Mouse (Mus musculus): ENCODE measurements at regions not wholly inside any gene's neighbourhood (a gene's known extent, or its start where the extent isn't known, plus 50 kb on each side); places are given as distances from the start of the nearest gene placed in this dataset.
"Not testable (repeated sequence)": the region's sequence is repeated elsewhere in the genome, so short reads cannot be mapped to it uniquely, and the experiment has no call there.

DNA sequence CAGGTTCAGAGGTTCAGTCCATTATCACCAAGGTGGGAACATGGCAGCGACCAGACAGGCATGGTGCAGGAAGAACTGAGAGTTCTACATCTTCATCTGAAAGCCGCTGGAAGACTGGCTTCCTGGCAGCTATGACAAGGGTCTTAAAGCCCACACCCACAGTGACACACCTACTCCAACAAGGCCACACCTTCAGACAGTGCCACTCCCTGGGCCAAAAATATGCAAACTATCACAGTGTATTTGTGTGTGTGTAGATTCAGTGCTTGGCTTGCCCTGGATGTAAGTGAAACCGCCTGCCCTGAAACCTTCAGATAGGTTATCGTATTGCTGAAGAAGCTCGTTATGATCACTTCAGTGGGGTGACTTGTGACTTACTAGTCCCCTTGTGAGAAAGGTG lies 151.3 kb downstream of the Kcnrg start:
- Histone ChIP-seq H3K27me3 (ENCODE audit: control insufficient read depth, insufficient read depth, insufficient read length) (no peaks in the 10 kb centered on the region), H3K4me3 (ENCODE audit: insufficient read depth, poor library complexity, severe bottlenecking) (no peak overlapping the region), H3K36me3 (ENCODE audit: control insufficient read depth, insufficient read depth) (no peaks in the 10 kb centered on the region), H3ac (ENCODE audit: control insufficient read depth, insufficient read length, low read depth) (no peak overlapping the region), H3K79me2 (ENCODE audit: control insufficient read depth, insufficient read depth) (no peaks in the 10 kb centered on the region), H3K79me3 (ENCODE audit: low read depth) (no peaks in the 10 kb centered on the region)
- TF ChIP-seq MAX (IDR thresholded peaks at IDR 0.05) = no peak
- no peak for TF ChIP-seq CTCF (IDR thresholded peaks at IDR 0.05; ENCODE audit: control insufficient read depth, insufficient read depth, insufficient read length)
- no peak for TF ChIP-seq CEBPB (IDR thresholded peaks at IDR 0.05; ENCODE audit: low read depth)
- no peak for TF ChIP-seq USF1 (IDR thresholded peaks at IDR 0.05; ENCODE audit: low read depth)

DNA sequence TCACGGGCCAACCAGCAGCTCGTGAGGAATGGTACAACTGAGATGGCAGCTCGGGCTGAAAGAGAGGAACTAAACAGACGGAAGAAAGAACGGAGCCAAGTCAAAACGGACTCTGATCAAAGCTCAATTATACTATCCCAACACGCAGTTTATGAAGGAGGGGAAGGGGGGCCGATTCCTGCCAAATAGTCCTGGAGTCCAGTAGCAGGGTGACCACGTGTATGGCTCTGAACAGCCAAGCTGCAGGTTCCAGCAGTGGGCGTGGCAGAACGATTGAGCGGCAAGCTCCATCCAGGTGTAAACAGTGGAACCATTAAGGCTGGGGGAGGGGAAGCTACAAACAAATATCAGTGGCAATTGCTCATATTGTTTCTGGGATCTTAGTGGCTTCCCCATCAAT lies 152.9 kb downstream of the Kcnrg start:
- not testable (repeated sequence) for H3K79me3 ChIP-seq (ENCODE audit: low read depth); H3K4me3 ChIP-seq (ENCODE audit: insufficient read depth, poor library complexity, severe bottlenecking); H3K79me2 ChIP-seq (ENCODE audit: control insufficient read depth, insufficient read depth); H3K36me3 ChIP-seq (ENCODE audit: control insufficient read depth, insufficient read depth); H3ac ChIP-seq (ENCODE audit: control insufficient read depth, insufficient read length, low read depth); H3K27me3 ChIP-seq (ENCODE audit: control insufficient read depth, insufficient read depth, insufficient read length)

DNA sequence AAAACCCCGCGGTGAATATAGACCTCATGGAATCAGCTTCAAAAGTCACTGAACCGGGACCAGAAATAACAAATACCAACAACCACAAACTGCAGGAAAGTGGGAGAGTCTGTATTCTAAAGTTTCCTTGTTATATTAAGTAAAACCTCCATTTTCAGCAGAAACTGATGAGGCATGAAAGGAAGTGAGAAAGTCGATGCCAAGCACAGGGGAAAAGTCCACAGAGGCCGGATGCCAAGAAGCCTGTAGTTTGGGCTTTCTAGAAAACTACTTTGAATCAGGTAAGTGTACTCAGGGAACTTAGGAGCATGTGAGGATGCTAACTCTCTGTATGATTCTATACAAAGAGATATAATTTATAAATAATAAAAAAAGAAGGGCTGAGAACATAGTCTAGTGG lies 154.8 kb downstream of the Kcnrg start:
- no peak for TF ChIP-seq MAX (IDR thresholded peaks at IDR 0.05)
- TF ChIP-seq MYOG (IDR thresholded peaks at IDR 0.05; ENCODE audit: control insufficient read depth, extremely low read depth, insufficient read length) = no peak
- TF ChIP-seq CTCF (IDR thresholded peaks at IDR 0.05; ENCODE audit: control insufficient read depth, insufficient read depth, insufficient read length) = no peak
- TF ChIP-seq MYOD1 (IDR thresholded peaks at IDR 0.05; ENCODE audit: control insufficient read depth, insufficient read length, low read depth) = no peak
- TF ChIP-seq FOSL1 (IDR thresholded peaks at IDR 0.05; ENCODE audit: insufficient read depth, low read length, poor library complexity, severe bottlenecking) = no peak
- no peak for TF ChIP-seq USF1 (IDR thresholded peaks at IDR 0.05; ENCODE audit: low read depth)
- TF ChIP-seq CEBPB (IDR thresholded peaks at IDR 0.05; ENCODE audit: low read depth) = no peak
- Histone ChIP-seq H3K36me3 (ENCODE audit: control insufficient read depth, insufficient read depth) (no peaks in the 10 kb centered on the region), H3K79me2 (ENCODE audit: control insufficient read depth, insufficient read depth) (no peaks in the 10 kb centered on the region), H3K4me3 (ENCODE audit: insufficient read depth, poor library complexity, severe bottlenecking) (no peak overlapping the region), H3K27me3 (ENCODE audit: control insufficient read depth, insufficient read depth, insufficient read length) (no peaks in the 10 kb centered on the region), H3ac (ENCODE audit: control insufficient read depth, insufficient read length, low read depth) (no peak overlapping the region), H3K79me3 (ENCODE audit: low read depth) (no peaks in the 10 kb centered on the region)

DNA sequence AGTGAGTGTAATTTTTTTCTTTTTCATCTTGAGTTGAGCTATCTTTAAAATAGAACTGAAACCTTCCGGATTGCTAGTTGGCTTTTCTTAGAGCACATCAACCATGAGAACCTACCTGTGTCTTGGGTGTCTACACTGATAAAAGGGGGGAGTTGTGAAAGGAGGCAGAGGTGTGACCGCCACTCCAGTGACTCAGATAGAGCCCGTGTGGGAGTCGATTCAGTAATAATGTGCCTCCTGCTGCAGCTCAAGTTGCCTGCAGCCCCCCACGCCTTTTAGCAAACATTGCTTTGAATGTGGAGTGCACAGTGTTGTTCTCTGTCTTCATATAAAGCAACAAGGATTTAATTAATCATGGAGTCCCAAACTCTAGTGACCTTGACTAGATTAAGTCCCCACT lies 162.6 kb downstream of the Kcnrg start:
- Histone ChIP-seq H3K36me3 (ENCODE audit: control insufficient read depth, insufficient read depth) (no peaks in the 10 kb centered on the region), H3ac (ENCODE audit: control insufficient read depth, insufficient read length, low read depth) (no peak overlapping the region), H3K79me3 (ENCODE audit: low read depth) (no peaks in the 10 kb centered on the region), H3K4me3 (ENCODE audit: insufficient read depth, poor library complexity, severe bottlenecking) (no peak overlapping the region), H3K79me2 (ENCODE audit: control insufficient read depth, insufficient read depth) (no peaks in the 10 kb centered on the region), H3K27me3 (ENCODE audit: control insufficient read depth, insufficient read depth, insufficient read length) (no peaks in the 10 kb centered on the region)
- TF ChIP-seq MAX (IDR thresholded peaks at IDR 0.05) (no peak), USF1 (IDR thresholded peaks at IDR 0.05; ENCODE audit: low read depth) (no peak), CEBPB (IDR thresholded peaks at IDR 0.05; ENCODE audit: low read depth) (no peak), MYOD1 (IDR thresholded peaks at IDR 0.05; ENCODE audit: control insufficient read depth, insufficient read length, low read depth) (no peak), MYOG (IDR thresholded peaks at IDR 0.05; ENCODE audit: control insufficient read depth, extremely low read depth, insufficient read length) (no peak), FOSL1 (IDR thresholded peaks at IDR 0.05; ENCODE audit: insufficient read depth, low read length, poor library complexity, severe bottlenecking) (no peak), CTCF (IDR thresholded peaks at IDR 0.05; ENCODE audit: control insufficient read depth, insufficient read depth, insufficient read length) (no peak)

DNA sequence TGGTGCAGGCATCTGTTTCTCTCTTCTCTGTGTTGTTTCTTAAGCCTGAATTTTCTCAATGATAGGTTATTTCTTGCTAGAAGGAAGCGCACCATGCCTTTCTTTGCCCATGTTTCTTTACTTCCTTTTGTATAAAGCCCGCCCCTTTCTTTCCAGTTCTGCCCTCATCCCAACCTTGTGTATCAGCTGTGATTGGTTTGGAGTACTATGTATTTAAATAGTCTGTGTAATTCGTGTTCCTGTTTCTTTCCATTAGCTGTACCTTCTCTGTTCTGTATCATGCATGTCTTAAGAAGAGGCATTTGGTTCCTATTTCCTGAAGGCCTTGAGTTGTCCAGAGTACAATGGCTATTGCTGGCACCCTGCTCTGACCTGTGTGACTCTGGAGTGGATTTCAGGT lies 166.9 kb downstream of the Kcnrg start:
- TF ChIP-seq CEBPB (IDR thresholded peaks at IDR 0.05; ENCODE audit: low read depth) = no peak
- no peak for TF ChIP-seq FOSL1 (IDR thresholded peaks at IDR 0.05; ENCODE audit: insufficient read depth, low read length, poor library complexity, severe bottlenecking)
- no peak for TF ChIP-seq USF1 (IDR thresholded peaks at IDR 0.05; ENCODE audit: low read depth)
- no peak for TF ChIP-seq MAX (IDR thresholded peaks at IDR 0.05)
- no peak for TF ChIP-seq MYOG (IDR thresholded peaks at IDR 0.05; ENCODE audit: control insufficient read depth, extremely low read depth, insufficient read length)
- Histone ChIP-seq H3K36me3 (ENCODE audit: control insufficient read depth, insufficient read depth) (no peaks in the 10 kb centered on the region), H3K79me2 (ENCODE audit: control insufficient read depth, insufficient read depth) (no peaks in the 10 kb centered on the region), H3K79me3 (ENCODE audit: low read depth) (no peaks in the 10 kb centered on the region), H3K27me3 (ENCODE audit: control insufficient read depth, insufficient read depth, insufficient read length) (no peaks in the 10 kb centered on the region), H3ac (ENCODE audit: control insufficient read depth, insufficient read length, low read depth) (no peak overlapping the region), H3K4me3 (ENCODE audit: insufficient read depth, poor library complexity, severe bottlenecking) (no peak overlapping the region)

DNA sequence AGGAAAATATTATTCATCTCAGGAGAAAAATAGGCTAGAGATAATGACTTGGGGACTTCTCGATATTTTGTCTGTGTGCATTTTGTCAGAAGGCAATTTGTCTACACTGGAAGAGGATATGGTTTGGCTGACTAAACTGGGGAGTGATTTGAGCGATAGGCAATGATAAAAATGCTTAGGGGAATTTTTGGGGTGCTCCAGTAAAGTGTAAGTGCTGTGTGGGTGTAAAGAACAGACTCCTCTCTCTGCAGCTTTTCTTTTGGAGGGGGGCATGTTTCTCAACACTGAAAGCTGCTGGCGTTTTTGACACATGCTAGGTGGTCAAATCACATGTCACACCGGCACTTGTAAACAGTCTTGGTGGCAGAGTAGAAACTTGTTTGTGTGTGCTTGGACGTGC lies 171.4 kb downstream of the Kcnrg start:
- TF ChIP-seq MAX (IDR thresholded peaks at IDR 0.05) (no peak), FOSL1 (IDR thresholded peaks at IDR 0.05; ENCODE audit: insufficient read depth, low read length, poor library complexity, severe bottlenecking) (no peak), USF1 (IDR thresholded peaks at IDR 0.05; ENCODE audit: low read depth) (no peak), MYOD1 (IDR thresholded peaks at IDR 0.05; ENCODE audit: control insufficient read depth, insufficient read length, low read depth) (no peak)
- Histone ChIP-seq H3ac (ENCODE audit: control insufficient read depth, insufficient read length, low read depth) (no peak overlapping the region), H3K79me3 (ENCODE audit: low read depth) (no peaks in the 10 kb centered on the region), H3K79me2 (ENCODE audit: control insufficient read depth, insufficient read depth) (no peaks in the 10 kb centered on the region), H3K27me3 (ENCODE audit: control insufficient read depth, insufficient read depth, insufficient read length) (no peaks in the 10 kb centered on the region), H3K36me3 (ENCODE audit: control insufficient read depth, insufficient read depth) (no peaks in the 10 kb centered on the region), H3K4me3 (ENCODE audit: insufficient read depth, poor library complexity, severe bottlenecking) (no peak overlapping the region)

All from C2C12 (cell line).